Mouse (Mus musculus) 3134 (cell line): ENCODE measurements around the gene Sar1a.

Experiments used
- DNase-seq: peaks from one replicate; pipeline ENCODE4 v3.0.0-alpha.2; 2011; ENCODE audit warnings: low spot score; ENCODE audit not compliant: insufficient read length; ENCODE audit errors: extremely low read depth

Gene Sar1a

GRCm38 (mm10) chr10:61723271-61723670 is 43.2 kb downstream of the Sar1a start:
- no peak for DNase-seq

GRCm38 (mm10) chr10:61729181-61729580 is 49.1 kb downstream of the Sar1a start:
- no peak for DNase-seq

- no peak for DNase-seq
Observed at GRCm38 (mm10) chr10:61730171-61730570, 50.1 kb downstream of the Sar1a start.

GRCm38 (mm10) chr10:61734377-61734776 is 54.3 kb downstream of the Sar1a start:
- no peak for DNase-seq

- DNase-seq = no peak
Observed at GRCm38 (mm10) chr10:61736671-61737078, 56.6 kb downstream of the Sar1a start.

GRCm38 (mm10) chr10:61737537-61737936 is 57.4 kb downstream of the Sar1a start:
- no peak for DNase-seq

- no peak for DNase-seq
Observed at GRCm38 (mm10) chr10:61738126-61738525, 58.0 kb downstream of the Sar1a start.

GRCm38 (mm10) chr10:61741306-61741705 is 61.2 kb downstream of the Sar1a start:
- DNase-seq = no peak

GRCm38 (mm10) chr10:61741873-61742272 is 61.8 kb downstream of the Sar1a start:
- DNase-seq = no peak

GRCm38 (mm10) chr10:61742336-61742735 is 62.2 kb downstream of the Sar1a start:
- no peak for DNase-seq
